Mouse (Mus musculus) CH12.LX (cell line): ENCODE results near the gene Ifi27l2b. TPM values are rescaled to one million over a fixed set of nuclear protein-coding genes. Genes with fewer than 3 reads are reported as not detected.

Source experiments
- DNase-seq: peaks from one replicate; pipeline ENCODE4 v3.0.0-alpha.2; 2013; ENCODE audit errors: extremely low read depth
- H3K27ac ChIP-seq: 2 replicates; pipeline ENCODE4 v1.5.1; 2012; ENCODE audit warnings: low read depth, mild to moderate bottlenecking, control low read depth, moderate library complexity; ENCODE audit not compliant: insufficient read depth
- H3K27me3 ChIP-seq: replicated peaks from 2 replicates; pipeline ENCODE3; 2012; ENCODE audit warnings: inconsistent platforms
- H3K36me3 ChIP-seq, 2 experiments: replicated peaks in 1 of 2; 2 replicates each; pipeline versions ENCODE3 to v1.6.1; 2012; ENCODE audit warnings: inconsistent platforms in 1 of 2, low read length in 1 of 2, mild to moderate bottlenecking in 1 of 2, mixed read lengths in 1 of 2, moderate library complexity in 1 of 2; ENCODE audit not compliant: control insufficient read depth in 1 of 2, insufficient read depth in 1 of 2
- H3K4me1 ChIP-seq, 2 experiments: 2 replicates each; pipeline ENCODE4 v1.6.1; 2012; ENCODE audit warnings: inconsistent platforms in 1 of 2, moderate library complexity in 1 of 2; ENCODE audit not compliant: insufficient read depth in 2 of 2, control insufficient read depth in 1 of 2
- H3K4me2 ChIP-seq: 2 replicates; pipeline ENCODE4 v1.6.1; 2012; ENCODE audit warnings: low read depth, mild to moderate bottlenecking, control low read depth; ENCODE audit not compliant: poor library complexity, insufficient read depth, severe bottlenecking
- H3K4me3 ChIP-seq, 3 experiments: fragments of 150-350 bp in 1 of 3; sonication (generic) in 1 of 3; replicated peaks in 1 of 3; 2 replicates each; pipeline versions ENCODE3 to v1.5.1; 2011 to 2012; ENCODE audit warnings: low read depth in 2 of 3, low read length in 2 of 3, mild to moderate bottlenecking in 2 of 3, moderate library complexity in 2 of 3, control low read depth in 1 of 3, improper control_type of control experiment in 1 of 3, inconsistent platforms in 1 of 3, mixed read lengths in 1 of 3; ENCODE audit not compliant: poor library complexity in 1 of 3
- H3K79me2 ChIP-seq: replicated peaks from 2 replicates; pipeline ENCODE4 v1.6.1; 2012; ENCODE audit warnings: mild to moderate bottlenecking, moderate library complexity; ENCODE audit not compliant: control insufficient read depth, poor library complexity, insufficient read depth, severe bottlenecking; ENCODE audit errors: extremely low read depth
- H3K9ac ChIP-seq: 2 replicates; pipeline ENCODE4 v1.6.1; 2012; ENCODE audit warnings: low read depth, mild to moderate bottlenecking, control low read depth, moderate library complexity; ENCODE audit not compliant: insufficient read depth
- H3K9me3 ChIP-seq: replicated peaks from 2 replicates; pipeline ENCODE3; 2012; ENCODE audit warnings: low read length, inconsistent platforms, mixed read lengths
- BHLHE40 ChIP-seq: IDR thresholded peaks from 2 replicates; pipeline ENCODE4 v1.6.1; 2011; ENCODE audit warnings: mild to moderate bottlenecking, low read depth, low read length, improper control_type of control experiment
- CHD2 ChIP-seq: IDR thresholded peaks from 2 replicates; pipeline ENCODE4 v1.6.1; 2011; ENCODE audit warnings: low read length, improper control_type of control experiment
- CTCF ChIP-seq, 2 experiments: IDR thresholded peaks in 1 of 2; conservative IDR thresholded peaks in 1 of 2; 2 replicates each; pipeline ENCODE4 v1.5.1; 2011 to 2012; ENCODE audit warnings: low read depth in 2 of 2, low read length in 2 of 2, improper control_type of control experiment in 1 of 2, inconsistent platforms in 1 of 2, mild to moderate bottlenecking in 1 of 2, moderate library complexity in 1 of 2
- E2F4 ChIP-seq: IDR thresholded peaks from 2 replicates; pipeline ENCODE4 v1.6.1; 2011; ENCODE audit warnings: low read depth, low read length, improper control_type of control experiment; ENCODE audit not compliant: insufficient replicate concordance
- ELF1 ChIP-seq: IDR thresholded peaks from 2 replicates; pipeline ENCODE4 v1.6.1; 2014; ENCODE audit warnings: low read depth, mild to moderate bottlenecking, inconsistent platforms, low read length, improper control_type of control experiment
- EP300 ChIP-seq: IDR thresholded peaks from 2 replicates; pipeline ENCODE4 v1.6.1; 2011; ENCODE audit warnings: low read length, improper control_type of control experiment
- ETS1 ChIP-seq: conservative IDR thresholded peaks from 2 replicates; pipeline ENCODE4 v1.6.1; 2012; ENCODE audit warnings: low read depth, mild to moderate bottlenecking, inconsistent platforms, low read length, improper control_type of control experiment, moderate library complexity
- GABPA ChIP-seq: IDR thresholded peaks from 2 replicates; pipeline ENCODE4 v1.6.1; 2012; ENCODE audit warnings: low read depth, low read length, improper control_type of control experiment, inconsistent platforms; ENCODE audit not compliant: insufficient replicate concordance
- IRF4 ChIP-seq: IDR thresholded peaks from 2 replicates; pipeline ENCODE4 v1.6.1; 2014; ENCODE audit warnings: low read depth, mild to moderate bottlenecking, inconsistent platforms, low read length, improper control_type of control experiment
- JUN ChIP-seq: IDR thresholded peaks from 2 replicates; pipeline ENCODE4 v1.6.1; 2011; ENCODE audit warnings: low read depth, mild to moderate bottlenecking, low read length, improper control_type of control experiment, moderate library complexity; ENCODE audit not compliant: insufficient read depth
- JUND ChIP-seq: conservative IDR thresholded peaks from 2 replicates; pipeline ENCODE4 v1.6.1; 2011; ENCODE audit warnings: low read depth, low read length, improper control_type of control experiment
- KAT2A ChIP-seq: IDR thresholded peaks from 2 replicates; pipeline ENCODE4 v1.6.1; 2012; ENCODE audit warnings: low read length, improper control_type of control experiment, inconsistent platforms; ENCODE audit not compliant: insufficient replicate concordance
- MAFK ChIP-seq: IDR thresholded peaks from 2 replicates; pipeline ENCODE4 v1.6.1; 2011; ENCODE audit warnings: low read length, improper control_type of control experiment; ENCODE audit not compliant: insufficient replicate concordance
- MAX ChIP-seq: IDR thresholded peaks from 2 replicates; pipeline ENCODE4 v1.6.1; 2011; ENCODE audit warnings: low read length, improper control_type of control experiment
- MEF2A ChIP-seq: IDR thresholded peaks from 2 replicates; pipeline ENCODE4 v1.6.1; 2014; ENCODE audit warnings: low read depth, mild to moderate bottlenecking, inconsistent platforms, low read length, improper control_type of control experiment, borderline replicate concordance
- MXI1 ChIP-seq: IDR thresholded peaks from 2 replicates; pipeline ENCODE4 v1.6.1; 2011; ENCODE audit warnings: mild to moderate bottlenecking, low read depth, low read length, improper control_type of control experiment
- MYC ChIP-seq: IDR thresholded peaks from 2 replicates; pipeline ENCODE4 v1.6.1; 2011; ENCODE audit warnings: low read depth, mild to moderate bottlenecking, improper control_type of control experiment, low read length
- NELFE ChIP-seq: IDR thresholded peaks from 2 replicates; pipeline ENCODE4 v1.6.1; 2011; ENCODE audit warnings: low read depth, low read length, improper control_type of control experiment
- NRF1 ChIP-seq: IDR thresholded peaks from 2 replicates; pipeline ENCODE4 v1.6.1; 2014; ENCODE audit warnings: low read depth, mild to moderate bottlenecking, inconsistent platforms, low read length, improper control_type of control experiment, moderate library complexity
- PAX5 ChIP-seq: IDR thresholded peaks from 2 replicates; pipeline ENCODE4 v1.6.1; 2012; ENCODE audit warnings: low read length, inconsistent platforms, mixed read lengths
- POLR2A ChIP-seq: IDR thresholded peaks from 2 replicates; pipeline ENCODE4 v1.6.1; 2011; ENCODE audit warnings: low read depth, mild to moderate bottlenecking, improper control_type of control experiment, low read length
- POLR2AphosphoS2 ChIP-seq: IDR thresholded peaks from 2 replicates; pipeline ENCODE4 v1.6.1; 2011; ENCODE audit warnings: low read depth, low read length, improper control_type of control experiment
- SMC3 ChIP-seq: IDR thresholded peaks from 2 replicates; pipeline ENCODE4 v1.6.1; 2011; ENCODE audit warnings: low read depth, low read length, improper control_type of control experiment
- TBP ChIP-seq: conservative IDR thresholded peaks from 2 replicates; pipeline ENCODE4 v1.6.1; 2011; ENCODE audit warnings: low read depth, low read length, improper control_type of control experiment
- TCF12 ChIP-seq: IDR thresholded peaks from 2 replicates; pipeline ENCODE4 v1.6.1; 2014; ENCODE audit warnings: low read depth, mild to moderate bottlenecking, inconsistent platforms, low read length, improper control_type of control experiment
- UBTF ChIP-seq: IDR thresholded peaks from 2 replicates; pipeline ENCODE4 v1.6.1; 2012; ENCODE audit warnings: low read depth, mild to moderate bottlenecking, inconsistent platforms, low read length, improper control_type of control experiment, moderate library complexity
- ZC3H11A ChIP-seq: IDR thresholded peaks from 2 replicates; pipeline ENCODE4 v1.6.1; 2012; ENCODE audit warnings: low read depth, mild to moderate bottlenecking, inconsistent platforms, low read length, improper control_type of control experiment
- ZKSCAN1 ChIP-seq: IDR thresholded peaks from 2 replicates; pipeline ENCODE4 v1.6.1; 2012; ENCODE audit warnings: low read depth, inconsistent platforms, low read length, improper control_type of control experiment, borderline replicate concordance
- ZMIZ1 ChIP-seq: IDR thresholded peaks from 2 replicates; pipeline ENCODE4 v1.6.1; 2012; ENCODE audit warnings: low read depth, mild to moderate bottlenecking, inconsistent platforms, low read length, improper control_type of control experiment
- ZNF384 ChIP-seq: IDR thresholded peaks from 2 replicates; pipeline ENCODE4 v1.6.1; 2012; ENCODE audit warnings: low read depth, low read length, improper control_type of control experiment, inconsistent platforms
- dilution Hi-C: fragments of 300-500 bp; cut with MboI; formaldehyde crosslinking; loops from 2 replicates; pipeline ENCODE4 v1.14.3; 2020; ENCODE audit warnings: low sequenced_read_pairs; ENCODE audit not compliant: extremely low pct_unique_long_range_greater_than_20kb, extremely low pct_ligation_motif_present
- in situ Hi-C: fragments of 300-500 bp; cut with MboI; formaldehyde crosslinking; loops from 3 replicates; pipeline ENCODE4 v1.14.3; 2019; ENCODE audit warnings: low sequenced_read_pairs, low pct_ligation_motif_present, low pct_unique_long_range_greater_than_20kb, mixed read lengths
- polyA plus RNA-seq: library from polyadenylated mRNA; unstranded; fragments of >175 nt; gene quantifications from 2 replicates; pipeline ENCODE4 v1.2.1, GENCODE M21; 2012; ENCODE audit warnings: low read depth; ENCODE audit not compliant: insufficient read length
- total RNA-seq, 2 experiments: library from RNA; depleted of rRNA; stranded (reverse); fragments of 300-350 nt in 1 of 2; fragments of >200 nt in 1 of 2; gene quantifications; 2 replicates each; pipeline ENCODE4 v1.2.3; 2012 to 2014

Ifi27l2b gene
- total and polyA plus RNA-seq, 3 experiments = not detected

DNA sequence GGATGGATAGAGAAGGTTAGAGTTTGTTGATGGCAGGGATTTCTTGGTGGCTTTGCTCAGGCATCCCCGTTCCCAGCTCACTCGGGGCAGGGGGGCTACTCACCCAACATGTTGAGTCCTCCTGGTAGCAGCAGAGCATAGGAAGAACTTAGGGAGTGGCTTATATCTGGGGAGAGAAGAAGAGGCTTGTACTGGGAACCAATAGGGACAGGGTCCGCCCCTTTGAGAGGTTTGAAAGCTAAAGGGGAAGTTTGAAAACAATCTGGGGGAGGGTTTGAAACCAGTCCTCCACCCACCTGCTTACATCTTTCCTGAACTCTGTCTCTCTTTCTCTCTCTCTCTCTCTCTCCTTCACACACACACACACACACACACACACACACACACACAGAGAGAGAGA is 13.5 kb downstream of the Ifi27l2b start, which contains the start of gene Ifi27l2a:
Gene Ifi27l2a, minus strand, starts transcription at position 157 of the 400 bp plus-strand sequence.
- Histone ChIP-seq H3K4me3 (peak within 1 kb of the TSS; percentile 43 to 58 (median 57)), H3K79me2 (no peaks in the 10 kb centered on the region), H3K4me2 (peak within 1 kb of the TSS; percentile 67), H3K4me1 (peaks cover 17 to 52% of the 10 kb centered on the region in 2 experiments), H3K27ac (no peak within 1 kb of the TSS), H3K27me3 (no peaks in the 10 kb centered on the region), H3K9me3 (no peaks in the 10 kb centered on the region), H3K9ac (no peak within 1 kb of the TSS), H3K36me3 (peaks cover 21 to 40% of the 10 kb centered on the region in 2 experiments)
- no peak for TF ChIP-seq POLR2AphosphoS2
- no peak for TF ChIP-seq MAX
- no peak for TF ChIP-seq E2F4
- TF ChIP-seq UBTF = no peak
- no peak for TF ChIP-seq ZNF384
- TF ChIP-seq ZMIZ1 = no peak
- no peak for TF ChIP-seq SMC3
- TF ChIP-seq JUN = no peak
- peak; percentile 45; the same call in 1 of the 2 replicates for TF ChIP-seq IRF4
- 0 out of 2 replicates have a peak, but pooled peaks have one; percentile 20 for TF ChIP-seq MEF2A
- TF ChIP-seq PAX5 = no peak
- TF ChIP-seq KAT2A = no peak
- TF ChIP-seq GABPA = no peak
- peak; percentile 65 for TF ChIP-seq NELFE
- TF ChIP-seq JUND = no peak
- TF ChIP-seq ZC3H11A = no peak
- TF ChIP-seq CTCF (conservative IDR thresholded peaks at IDR 0.05 in 1 of 2, IDR thresholded peaks at IDR 0.05 in 1 of 2; ENCODE audit: low read depth in 2 of 2, low read length in 2 of 2) = no peak
- TF ChIP-seq ETS1 = no peak
- TF ChIP-seq POLR2A = peak; percentile 64
- TF ChIP-seq MXI1 = no peak
- no peak for TF ChIP-seq MYC
- no peak for TF ChIP-seq ZKSCAN1
- no peak for TF ChIP-seq EP300
- no peak for TF ChIP-seq MAFK
- peak; percentile 47; the same call in 1 of the 2 replicates for TF ChIP-seq ELF1
- peak; percentile 92 for TF ChIP-seq TBP
- 0 out of 2 replicates have a peak, but pooled peaks have one; percentile 29 for TF ChIP-seq TCF12
- TF ChIP-seq CHD2 = no peak
- TF ChIP-seq NRF1 = no peak
- no peak for TF ChIP-seq BHLHE40
- dilution Hi-C loops (no loop called here), in situ Hi-C loops (no loop called here)
- DNase-seq = peak; percentile 88
